Mouse (Mus musculus) bone marrow macrophage, adult 2 months (primary cell): ENCODE results near the gene Tstd1.

ENCODE experiments used
- CTCF ChIP-seq: IDR thresholded peaks from 2 replicates; pipeline ENCODE4 v1.5.1; 2012; ENCODE audit warnings: low read depth, mild to moderate bottlenecking, low read length, moderate library complexity
- POLR2A ChIP-seq: IDR thresholded peaks from 2 replicates; pipeline ENCODE4 v1.6.1; 2012; ENCODE audit warnings: mild to moderate bottlenecking, low read depth, low read length, borderline replicate concordance

GRCm38 (mm10) chr1:171372880-171373279, 45.8 kb upstream of the Tstd1 start:
- TF ChIP-seq CTCF (no peak), POLR2A (no peak)
